Mouse (Mus musculus) c-Kit-positive CD71-negative TER-119-negative erythroid progenitor cells, embryonic 14.5 days (primary cell): ENCODE data around the gene Man2a1.
A peak's percentile ranks its signal among the peaks of the same experiment; 100 is the strongest.

Experiments used
- DNase-seq: peaks from one replicate; pipeline ENCODE4 v3.0.0-alpha.2; 2013; ENCODE audit warnings: low read depth

Man2a1 gene

DNA sequence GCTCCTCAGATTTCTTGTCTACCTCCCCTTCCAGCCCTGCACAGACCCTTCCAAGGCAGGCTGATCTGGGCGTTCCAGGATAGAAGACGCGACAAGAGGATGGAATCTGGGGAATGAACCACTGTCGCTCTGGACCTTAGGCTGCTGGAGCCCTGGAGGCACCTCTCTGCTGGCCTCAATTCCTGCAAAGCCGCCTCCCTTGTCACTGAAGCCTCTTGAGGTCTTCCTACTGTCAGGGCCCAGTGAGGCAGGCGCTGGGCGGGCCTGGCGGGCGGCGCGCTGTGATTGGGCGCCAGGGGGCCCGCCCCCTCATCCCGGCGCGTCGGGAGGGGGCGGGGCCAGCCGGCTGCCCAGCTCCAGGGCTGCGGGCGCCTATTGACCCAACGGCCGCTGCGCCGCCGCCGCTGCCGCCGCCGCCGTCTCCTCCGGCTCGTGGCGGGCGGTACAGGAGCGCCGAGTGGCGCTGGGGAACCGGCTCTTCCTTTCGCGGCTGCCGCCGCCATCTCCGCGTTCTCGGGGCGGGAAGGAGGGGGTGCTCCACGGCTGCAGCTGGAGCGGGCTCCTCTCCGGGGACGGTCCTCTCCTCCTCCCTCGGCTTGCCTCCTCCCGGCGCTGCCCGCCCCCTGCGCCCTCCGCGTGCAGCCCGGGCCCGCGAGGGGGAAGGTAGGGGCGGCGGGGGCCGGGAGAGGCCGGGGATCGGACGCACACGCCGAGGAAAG lies at the start of gene Man2a1:
Gene Man2a1 (plus strand): TSS at position 365 of the 719 bp plus-strand sequence.
- peak; percentile 71 for DNase-seq

DNA sequence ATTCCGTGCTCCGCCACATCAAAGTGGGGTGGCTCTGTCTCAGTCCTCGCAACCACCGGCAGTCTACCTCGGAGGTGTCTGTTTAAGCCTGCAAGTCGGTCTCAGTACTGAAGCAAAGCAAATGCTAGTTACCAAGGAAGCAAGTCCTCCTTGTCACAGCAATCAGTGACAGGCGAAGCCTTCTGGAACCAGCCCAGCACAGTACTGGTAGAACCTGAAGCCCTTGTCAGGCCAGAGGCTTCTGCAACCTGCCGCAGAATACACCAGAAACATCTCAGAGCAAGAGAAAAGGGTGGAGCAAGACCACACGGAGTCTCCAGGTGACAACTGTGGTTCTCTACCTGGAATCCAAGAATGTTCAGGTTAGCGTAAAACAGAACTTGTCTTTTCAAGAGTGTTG lies 47.2 kb upstream of the Man2a1 start:
- DNase-seq, result no peak

DNA sequence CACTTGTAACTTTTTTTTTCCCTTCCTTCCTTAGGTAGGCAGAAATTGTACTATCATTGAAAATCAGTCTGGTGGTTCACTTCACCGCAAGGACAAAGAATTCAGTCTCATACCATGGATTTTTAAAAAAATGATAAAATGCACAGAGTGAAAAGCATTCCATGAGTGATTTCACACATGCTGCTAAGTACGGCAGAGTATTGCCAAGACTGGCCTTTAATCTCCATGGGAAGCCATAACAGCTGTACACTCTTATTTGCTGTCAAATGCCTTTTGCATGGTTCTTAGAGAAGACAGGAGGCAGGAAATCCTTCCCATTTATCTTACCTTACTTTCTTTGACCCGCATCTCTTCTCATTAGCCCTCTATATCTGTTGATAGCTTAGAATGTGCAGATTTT lies 45.6 kb upstream of the Man2a1 start:
- no peak for DNase-seq

- no peak for DNase-seq
Observed at GRCm38 (mm10) chr17:64556661-64557445, 43.7 kb upstream of the Man2a1 start.

DNA sequence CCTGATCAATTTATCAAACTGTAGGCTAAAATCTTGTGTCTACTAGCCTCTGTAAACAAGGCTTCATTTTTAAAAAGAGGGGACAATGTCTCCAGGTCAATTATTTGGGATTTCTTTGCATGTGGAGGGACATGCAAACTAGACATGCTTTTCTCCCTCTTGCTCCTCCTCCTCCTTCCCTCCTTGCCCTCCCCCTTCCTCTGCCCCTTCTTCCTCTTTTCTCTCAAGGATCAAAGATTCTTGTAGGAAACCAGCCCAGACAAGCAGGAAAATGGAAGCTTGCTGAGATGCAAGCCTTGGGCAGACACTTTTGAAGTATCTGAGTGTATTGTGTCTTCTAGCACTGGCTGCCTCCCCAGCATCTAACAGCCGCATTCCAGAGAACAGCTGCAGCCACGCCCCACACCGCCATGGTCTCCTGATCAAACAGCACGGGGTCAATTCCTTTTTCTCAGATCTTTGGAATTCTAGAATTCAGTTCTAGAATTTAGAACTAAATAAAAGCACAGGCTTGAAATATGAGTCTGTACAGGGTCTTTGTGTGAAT lies 41.5 kb upstream of the Man2a1 start:
- DNase-seq, result no peak

DNA sequence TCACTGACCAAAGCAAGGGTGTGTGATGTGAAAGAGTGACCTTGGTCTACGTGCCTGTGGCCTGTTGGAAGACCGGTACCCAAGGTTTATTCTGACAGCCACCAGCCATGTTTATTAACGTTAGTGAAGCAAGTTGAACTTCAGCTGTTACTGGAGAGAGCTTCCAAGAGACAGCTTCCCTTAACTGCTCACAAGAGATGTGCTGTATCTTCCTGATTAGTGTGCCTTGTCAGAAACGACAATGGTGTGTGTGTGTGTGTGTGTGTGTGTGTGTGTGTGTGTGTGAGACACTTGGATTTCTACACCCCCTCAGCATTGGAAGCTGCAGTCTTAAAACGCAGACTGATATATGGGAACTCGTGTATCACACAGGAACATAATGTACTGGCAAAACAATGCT lies 34.1 kb upstream of the Man2a1 start:
- no peak for DNase-seq

GRCm38 (mm10) chr17:64567546-64567945 lies 33.0 kb upstream of the Man2a1 start:
- no peak for DNase-seq

DNA sequence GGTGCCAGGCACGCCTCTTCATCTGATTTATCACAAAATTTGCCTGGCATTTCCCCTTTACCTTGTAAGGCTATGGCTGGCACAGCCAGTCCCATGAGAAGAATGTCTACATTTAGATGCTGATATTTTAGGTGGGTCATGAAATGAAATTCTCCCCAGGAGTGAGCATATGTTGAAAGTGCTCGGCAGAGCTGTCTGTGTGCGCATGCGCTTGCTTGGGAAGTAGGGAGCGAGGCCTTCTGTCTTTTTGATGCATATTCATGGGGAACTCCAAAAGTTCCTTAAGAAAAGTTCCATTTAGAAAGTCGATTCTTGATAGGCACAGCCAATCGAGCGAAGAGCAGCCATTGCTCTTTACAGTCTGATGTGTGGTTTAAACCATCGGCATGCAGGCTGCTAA lies 26.6 kb upstream of the Man2a1 start:
- no peak for DNase-seq

GRCm38 (mm10) chr17:64575240-64575639 lies 25.3 kb upstream of the Man2a1 start:
- no peak for DNase-seq

GRCm38 (mm10) chr17:64577485-64577884 lies 23.1 kb upstream of the Man2a1 start:
- DNase-seq, result no peak

DNA sequence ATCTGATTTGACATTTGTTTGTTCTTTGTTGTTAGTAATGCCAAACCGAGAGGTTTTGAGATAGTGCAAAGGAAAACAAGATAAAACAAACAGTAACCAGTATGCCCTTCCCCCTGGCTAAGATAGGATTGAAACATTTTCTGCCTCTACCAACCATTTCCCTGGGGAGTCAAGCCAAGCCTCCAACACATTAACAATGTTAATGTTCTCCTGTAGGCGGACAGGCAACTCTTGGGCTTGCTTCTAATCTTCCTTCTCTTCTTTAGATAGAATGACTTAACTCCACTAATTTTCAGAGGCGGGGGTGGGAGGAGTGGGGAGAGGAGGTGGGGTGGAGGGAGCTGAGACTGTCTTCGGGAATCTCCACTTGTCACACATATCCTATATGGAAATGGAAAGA lies 22.2 kb upstream of the Man2a1 start:
- DNase-seq, result no peak

DNA sequence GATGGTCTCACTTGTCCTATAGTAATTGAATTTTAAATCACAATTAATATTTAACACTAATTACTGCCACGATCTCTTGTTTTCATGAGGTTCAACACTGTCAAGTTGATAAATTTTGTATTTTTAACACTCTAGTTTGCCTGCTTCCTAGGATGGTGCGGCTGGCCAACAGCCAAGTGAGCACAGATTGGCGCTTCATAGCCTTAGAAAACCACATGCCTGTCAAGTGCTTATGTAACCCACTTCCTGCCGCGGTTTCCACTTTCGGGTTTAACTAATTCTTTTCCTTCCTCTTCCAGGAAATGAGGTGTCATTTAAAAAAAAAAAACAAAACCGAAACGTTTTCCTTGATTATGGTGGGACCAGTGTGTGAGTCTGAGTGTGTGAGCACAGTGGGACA lies 20.8 kb upstream of the Man2a1 start:
- no peak for DNase-seq

GRCm38 (mm10) chr17:64581133-64581532 lies 19.4 kb upstream of the Man2a1 start:
- DNase-seq, result no peak

GRCm38 (mm10) chr17:64581962-64582361 lies 18.6 kb upstream of the Man2a1 start:
- no peak for DNase-seq

GRCm38 (mm10) chr17:64590483-64590882 lies 10.1 kb upstream of the Man2a1 start:
- no peak for DNase-seq

DNA sequence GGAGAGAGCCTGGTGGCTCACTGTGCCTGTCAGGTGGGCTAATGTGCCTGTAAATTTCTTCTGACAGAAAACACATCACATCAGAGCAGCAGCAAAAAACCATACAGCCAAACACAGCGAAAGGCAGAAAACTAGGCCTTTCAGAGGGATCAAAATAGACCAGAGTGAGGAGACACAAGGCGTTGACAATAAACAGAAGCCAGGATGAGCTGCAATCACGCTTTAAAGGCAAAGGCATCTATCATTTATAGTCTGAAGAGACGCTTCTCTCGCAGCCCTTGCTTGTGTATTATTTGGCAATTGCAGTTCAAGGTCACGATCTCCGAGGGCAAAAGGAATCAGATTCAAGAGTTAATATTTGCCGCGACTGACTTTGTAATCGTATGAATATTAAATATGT lies 9.2 kb upstream of the Man2a1 start:
- DNase-seq, result no peak

DNA sequence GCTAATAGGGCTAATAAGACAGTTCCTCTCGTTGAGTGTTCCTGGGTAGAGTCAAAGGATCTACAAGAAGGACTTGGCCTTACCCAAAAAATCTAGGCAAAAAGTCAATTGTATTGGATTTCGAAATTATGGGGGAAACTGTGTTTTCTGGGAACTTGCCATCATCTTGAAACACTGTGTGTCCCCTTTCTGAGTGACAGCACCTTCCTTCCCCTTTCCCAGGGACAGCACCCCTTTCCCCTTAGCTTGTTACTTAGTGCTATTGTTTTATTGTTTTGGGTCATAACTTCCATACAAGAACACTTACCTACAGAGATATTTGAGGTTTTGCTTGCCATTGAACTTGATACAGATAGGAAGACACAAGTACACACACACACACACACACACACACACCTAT lies 8.2 kb upstream of the Man2a1 start:
- DNase-seq, result no peak

DNA sequence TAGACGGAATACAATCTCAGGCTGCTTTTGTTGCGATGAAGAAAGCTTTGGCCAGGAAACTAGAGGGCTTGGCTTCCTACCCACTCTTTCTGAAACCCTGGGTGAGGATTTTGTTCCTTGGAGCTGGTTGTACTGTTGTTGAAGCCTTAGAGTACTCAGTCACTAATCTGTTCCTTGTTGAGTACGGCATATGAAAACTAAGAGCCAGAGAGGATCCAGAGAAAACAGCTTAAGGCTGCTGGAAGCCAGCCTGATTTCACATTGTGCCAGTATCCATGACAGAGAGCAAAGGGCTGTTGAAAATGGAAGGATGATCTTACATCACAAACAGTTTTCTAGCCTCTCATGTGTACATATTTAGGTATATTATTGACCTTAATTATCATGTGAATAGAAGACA lies 7.7 kb upstream of the Man2a1 start:
- DNase-seq, result no peak

GRCm38 (mm10) chr17:64597770-64598169 lies 2.8 kb upstream of the Man2a1 start:
- DNase-seq, result no peak

DNA sequence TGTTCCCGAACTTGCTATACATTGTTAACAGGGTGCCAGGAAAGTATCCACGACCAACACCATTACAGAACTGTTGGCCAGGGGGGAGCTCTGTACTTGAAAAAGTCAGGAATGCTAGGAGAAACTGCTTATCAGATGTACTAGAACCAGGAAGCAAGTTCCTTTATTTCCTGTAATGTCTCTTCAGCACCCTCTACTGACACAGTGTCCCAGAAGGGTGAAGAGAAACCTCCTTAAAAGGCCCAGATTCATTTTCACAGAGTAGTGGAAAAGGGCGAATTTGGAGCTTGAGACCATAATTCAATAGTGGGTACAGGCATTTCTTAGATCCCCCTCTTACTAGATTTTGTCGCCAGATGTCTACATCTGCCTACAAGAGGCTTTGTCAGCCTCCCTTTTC lies 620 bp upstream of the Man2a1 start:
- no peak for DNase-seq

GRCm38 (mm10) chr17:64601091-64601750 lies 685 bp downstream of the Man2a1 start:
- no peak for DNase-seq

DNA sequence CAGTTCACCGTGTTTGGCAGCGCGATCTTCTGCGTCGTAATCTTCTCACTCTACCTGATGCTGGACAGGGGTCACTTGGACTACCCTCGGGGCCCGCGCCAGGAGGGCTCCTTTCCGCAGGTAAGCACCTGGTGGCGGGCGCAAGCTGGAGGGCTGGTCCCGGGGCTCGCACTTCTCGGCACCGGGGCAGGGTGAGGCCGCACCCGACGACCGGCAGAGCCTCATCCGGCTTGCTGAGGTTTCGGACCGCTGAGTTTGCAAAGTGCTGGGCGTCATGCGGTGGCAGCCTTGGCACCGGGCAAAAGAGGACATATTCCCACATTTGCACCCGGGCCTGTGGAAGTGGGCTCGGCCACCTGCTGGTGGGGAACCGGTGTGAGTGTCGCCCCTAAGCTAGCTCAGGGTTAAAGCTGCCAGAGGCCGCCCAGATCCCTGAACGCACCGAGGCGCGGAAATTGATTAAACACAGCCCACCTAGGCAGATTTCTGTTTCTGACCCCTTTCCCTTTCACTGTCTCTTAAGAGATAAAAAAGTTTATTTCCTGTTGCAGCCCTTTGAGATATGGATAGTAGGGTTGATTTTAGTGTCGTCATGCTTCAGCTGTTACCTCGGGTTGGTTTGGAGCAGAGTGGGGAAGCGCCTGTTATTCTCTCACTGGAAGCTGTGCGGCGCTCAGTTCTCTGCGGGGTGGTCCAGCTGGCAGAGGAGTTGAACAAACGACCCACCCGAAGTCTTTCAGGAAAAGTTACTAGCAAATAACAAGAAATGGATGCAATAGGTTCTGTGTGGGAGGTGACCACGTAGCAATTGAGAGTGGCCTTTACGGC lies 1.4 kb downstream of the Man2a1 start:
- DNase-seq, result no peak
